Mouse (Mus musculus) right cerebral cortex, postnatal 10 days (tissue): ENCODE results near the gene Ppp1r12a.

Experiments used
- DNase-seq, 2 experiments: peaks; one replicate each; pipeline ENCODE4 v3.0.0; 2021; ENCODE audit warnings: low spot score in 2 of 2

Gene Ppp1r12a

DNA sequence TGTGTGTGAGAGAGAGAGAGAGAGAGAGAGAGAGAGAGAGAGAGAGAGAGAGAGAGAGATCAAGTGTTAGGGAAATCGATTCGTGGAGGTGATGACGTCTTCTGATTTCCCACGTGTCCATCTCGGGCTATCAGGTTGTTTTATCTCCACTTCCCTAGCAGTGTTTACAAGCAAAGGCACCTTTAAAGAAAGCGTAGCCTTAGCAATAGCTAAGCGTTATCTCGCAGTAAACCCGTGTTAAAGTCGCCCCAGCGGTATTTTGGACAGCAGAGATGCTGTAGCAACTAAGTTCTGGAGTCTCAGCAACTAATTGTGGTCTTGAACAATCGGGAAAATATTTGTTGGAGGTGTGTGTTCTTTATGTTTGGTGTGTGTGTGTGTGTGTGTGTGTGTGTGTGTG, 171.6 kb downstream of the Ppp1r12a start:
- DNase-seq: no peak
